Mouse (Mus musculus): ENCODE measurements around the gene Tulp1. TPM values are rescaled to one million over a fixed set of nuclear protein-coding genes. Genes with fewer than 3 reads are reported as not detected.
"Not testable (repeated sequence)": the region's sequence is repeated elsewhere in the genome, so short reads cannot be mapped to it uniquely, and the experiment has no call there.

The Tulp1 gene
- polyA plus RNA-seq (2012; rRNA removed) = 0.19 TPM in 1 of 2 replicates, not detected in the other

- DNase-seq (ENCODE audit: extremely low spot score in 1 of 2, low spot score in 1 of 2) = no peak
These were observed at the start of gene Tulp1 for GRCm38 (mm10) chr17:28365122-28365521. Tulp1 (minus strand) TSS chr17:28365222.

- no peak for DNase-seq (ENCODE audit: extremely low spot score in 1 of 2, low spot score in 1 of 2)
These were observed 46.4 kb upstream of the Tulp1 start for GRCm38 (mm10) chr17:28411381-28411960.

GRCm38 (mm10) chr17:28410731-28411130, 45.7 kb upstream of the Tulp1 start:
- no peak for DNase-seq (ENCODE audit: extremely low spot score in 1 of 2, low spot score in 1 of 2)

GRCm38 (mm10) chr17:28408251-28408918, 43.4 kb upstream of the Tulp1 start:
- DNase-seq (ENCODE audit: extremely low spot score in 1 of 2, low spot score in 1 of 2) = no peak

- DNase-seq (ENCODE audit: extremely low spot score in 1 of 2, low spot score in 1 of 2) = peak; percentile 71 to 90
These were observed 42.6 kb upstream of the Tulp1 start for GRCm38 (mm10) chr17:28407418-28408250.

- DNase-seq (ENCODE audit: extremely low spot score in 1 of 2, low spot score in 1 of 2) = peak in 1 of 2 experiments; percentile 59
These were observed 41.4 kb upstream of the Tulp1 start for GRCm38 (mm10) chr17:28406471-28406870.

- not testable (repeated sequence) for DNase-seq (ENCODE audit: extremely low spot score in 1 of 2, low spot score in 1 of 2)
These were observed 39.7 kb upstream of the Tulp1 start for GRCm38 (mm10) chr17:28404745-28405144.

GRCm38 (mm10) chr17:28404301-28404700, 39.3 kb upstream of the Tulp1 start:
- no peak for DNase-seq (ENCODE audit: extremely low spot score in 1 of 2, low spot score in 1 of 2)

- no peak for DNase-seq (ENCODE audit: extremely low spot score in 1 of 2, low spot score in 1 of 2)
These were observed 30.0 kb upstream of the Tulp1 start for GRCm38 (mm10) chr17:28394994-28395393.

- DNase-seq (ENCODE audit: extremely low spot score in 1 of 2, low spot score in 1 of 2) = no peak
These were observed 29.2 kb upstream of the Tulp1 start for GRCm38 (mm10) chr17:28394051-28394765.

GRCm38 (mm10) chr17:28391568-28392432, 26.8 kb upstream of the Tulp1 start:
- DNase-seq (ENCODE audit: extremely low spot score in 1 of 2, low spot score in 1 of 2) = no peak

- no peak for DNase-seq (ENCODE audit: extremely low spot score in 1 of 2, low spot score in 1 of 2)
These were observed 23.5 kb upstream of the Tulp1 start for GRCm38 (mm10) chr17:28388534-28388933.

- peak; percentile 46 to 92 for DNase-seq (ENCODE audit: extremely low spot score in 1 of 2, low spot score in 1 of 2)
These were observed 21.3 kb upstream of the Tulp1 start for GRCm38 (mm10) chr17:28386150-28386905.

- no peak for DNase-seq (ENCODE audit: extremely low spot score in 1 of 2, low spot score in 1 of 2)
These were observed 19.3 kb upstream of the Tulp1 start for GRCm38 (mm10) chr17:28384298-28384697.

GRCm38 (mm10) chr17:28380255-28380654, 15.2 kb upstream of the Tulp1 start:
- no peak for DNase-seq (ENCODE audit: extremely low spot score in 1 of 2, low spot score in 1 of 2)

- DNase-seq (ENCODE audit: extremely low spot score in 1 of 2, low spot score in 1 of 2) = no peak
These were observed 10.6 kb upstream of the Tulp1 start for GRCm38 (mm10) chr17:28375592-28376061.

GRCm38 (mm10) chr17:28374494-28374893, 9.5 kb upstream of the Tulp1 start:
- DNase-seq (ENCODE audit: extremely low spot score in 1 of 2, low spot score in 1 of 2) = no peak

- DNase-seq (ENCODE audit: extremely low spot score in 1 of 2, low spot score in 1 of 2) = peak in 1 of 2 experiments; percentile 22
These were observed 8.8 kb upstream of the Tulp1 start for GRCm38 (mm10) chr17:28373821-28374220.

- DNase-seq (ENCODE audit: extremely low spot score in 1 of 2, low spot score in 1 of 2) = no peak
These were observed 6.9 kb upstream of the Tulp1 start for GRCm38 (mm10) chr17:28371941-28372340.
